Mouse (Mus musculus): Measurements from ENCODE around the gene Hltf. TPM values are rescaled to one million over a fixed set of nuclear protein-coding genes. Genes with fewer than 3 reads are reported as not detected.
A peak's percentile ranks its signal among the peaks of the same experiment; 100 is the strongest.
"Not testable (repeated sequence)": the region's sequence is repeated elsewhere in the genome, so short reads cannot be mapped to it uniquely, and the experiment has no call there.

Gene Hltf
- polyA plus RNA-seq, 1 experiment from 2014 or later: 19.0 TPM

DNA sequence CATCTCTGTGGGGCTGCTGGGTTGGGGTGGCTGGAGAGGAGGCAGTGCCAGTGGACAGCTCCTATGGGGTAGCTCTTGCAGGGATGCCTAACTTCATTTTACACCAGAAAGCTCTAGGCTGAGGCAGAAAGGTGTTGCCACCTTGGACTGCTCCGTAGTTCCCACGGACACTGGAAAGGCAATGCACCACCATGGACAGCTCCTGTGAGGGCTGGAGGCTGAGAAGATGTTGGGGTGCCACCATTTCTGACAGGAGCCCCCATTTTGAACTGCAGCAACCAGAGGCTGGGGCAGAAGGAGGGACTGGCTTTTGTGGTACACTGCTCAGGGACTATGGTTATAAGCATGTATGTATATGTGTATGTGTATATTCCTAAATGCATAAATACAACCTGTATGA lies 54.3 kb downstream of the Hltf start:
- H3K4me3 ChIP-seq: no peak overlapping the region
- ATAC-seq (replicated peaks): no peak
- WGBS: 94% methylated on average over 2 of the region's 2 CpGs
- no peaks in the 10 kb centered on the region for H3K27me3 ChIP-seq (replicated peaks)
- no peaks in the 10 kb centered on the region for H3K4me1 ChIP-seq
- H3K27ac ChIP-seq: no peak overlapping the region
- no peak overlapping the region for H3K4me2 ChIP-seq
- H3K9ac ChIP-seq: no peak overlapping the region
- peaks cover 2% of the 10 kb centered on the region; the same call in 1 of the 2 replicates for H3K36me3 ChIP-seq (replicated peaks)
- H3K9me3 ChIP-seq: no peaks in the 10 kb centered on the region

DNA sequence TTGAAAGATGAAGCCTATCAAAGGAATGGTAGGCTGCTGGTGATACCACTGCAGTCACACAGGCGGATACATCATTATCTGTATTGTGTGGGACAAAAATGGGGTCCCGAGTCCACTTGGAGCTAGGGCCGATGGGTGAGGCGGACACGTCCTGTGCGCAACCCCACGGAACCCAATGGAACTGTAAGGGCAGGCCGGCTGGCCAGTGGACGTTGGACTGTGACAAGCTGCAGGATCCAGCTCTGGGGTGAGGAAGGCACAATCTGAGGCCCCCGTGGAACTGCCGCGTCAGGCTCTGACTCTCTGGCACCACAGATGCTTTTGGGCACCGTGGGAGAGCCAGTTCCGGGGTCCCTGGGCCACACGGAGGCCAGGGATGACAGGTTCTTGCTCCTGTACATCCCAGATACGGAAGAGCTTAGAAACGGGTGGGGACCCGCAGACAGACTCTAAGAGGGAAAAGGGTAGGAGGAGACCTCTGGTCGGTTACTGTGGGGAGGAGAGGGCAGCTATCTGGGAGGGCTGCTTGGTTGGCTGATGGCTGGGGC lies 61.5 kb downstream of the Hltf start:
- H3K36me3 ChIP-seq (replicated peaks): no peaks in the 10 kb centered on the region
- H3K27ac ChIP-seq: no peak overlapping the region
- WGBS: 88% methylated on average over 19 of the region's 19 CpGs
- no peaks in the 10 kb centered on the region for H3K9me3 ChIP-seq
- H3K4me2 ChIP-seq: no peak overlapping the region
- H3K9ac ChIP-seq: no peak overlapping the region
- no peak overlapping the region for H3K4me3 ChIP-seq
- peak; percentile 24; the same call in 1 of the 2 replicates for ATAC-seq (replicated peaks)
- H3K4me1 ChIP-seq: no peaks in the 10 kb centered on the region
- H3K27me3 ChIP-seq (replicated peaks): no peaks in the 10 kb centered on the region

DNA sequence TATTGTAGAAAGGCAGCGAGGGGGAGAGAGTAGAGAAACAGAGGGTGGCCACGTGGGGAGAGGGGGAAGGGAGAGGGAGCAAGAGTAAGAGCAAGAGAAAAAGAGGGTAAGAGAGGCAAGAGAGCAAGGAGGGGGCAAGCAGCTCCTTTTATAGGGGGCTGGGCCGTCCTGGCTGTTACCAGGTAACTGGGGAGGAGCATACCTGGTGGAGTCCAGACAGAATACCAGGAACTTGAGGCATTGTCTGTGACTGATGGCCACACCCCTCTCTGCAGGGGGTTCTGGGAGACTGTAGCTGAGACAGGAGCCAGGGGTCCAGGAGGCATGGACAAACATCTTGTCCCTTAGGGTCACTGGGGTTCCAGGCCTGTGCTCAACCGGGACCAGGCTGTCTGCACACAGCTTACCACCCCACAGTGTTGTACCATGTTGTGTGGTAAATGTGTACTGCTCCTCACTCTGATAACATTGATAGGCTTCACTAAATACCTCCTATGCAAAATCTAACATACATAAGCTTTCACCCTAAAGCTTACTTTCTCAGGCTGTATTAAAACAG lies 62.2 kb downstream of the Hltf start:
- H3K9ac ChIP-seq: no peak overlapping the region
- H3K27me3 ChIP-seq (replicated peaks): no peaks in the 10 kb centered on the region
- peak; percentile 37; the same call in 1 of the 2 replicates for ATAC-seq (replicated peaks)
- no peak overlapping the region for H3K4me3 ChIP-seq
- H3K9me3 ChIP-seq: no peaks in the 10 kb centered on the region
- WGBS: 57% methylated on average over 4 of the region's 4 CpGs
- H3K4me1 ChIP-seq: no peaks in the 10 kb centered on the region
- no peaks in the 10 kb centered on the region for H3K36me3 ChIP-seq (replicated peaks)
- H3K27ac ChIP-seq: no peak overlapping the region
- no peak overlapping the region for H3K4me2 ChIP-seq

DNA sequence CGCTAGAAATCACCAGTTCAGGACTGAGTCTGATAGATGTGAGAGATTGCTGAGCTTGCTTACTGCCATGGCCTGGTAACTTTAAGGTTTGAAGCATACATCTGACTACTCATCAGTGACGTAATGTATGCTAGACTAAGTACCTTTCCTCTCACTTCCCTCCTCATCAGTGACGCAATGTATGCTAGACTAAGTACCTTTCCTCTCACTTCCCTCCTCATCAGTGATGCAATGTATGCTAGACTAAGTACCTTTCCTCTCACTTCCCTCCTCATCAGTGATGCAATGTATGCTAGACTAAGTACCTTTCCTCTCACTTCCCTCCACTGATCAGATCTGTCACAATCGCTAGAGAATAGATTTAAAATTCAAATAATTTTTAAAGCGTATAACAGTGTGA lies 64.0 kb downstream of the Hltf start:
- not testable (repeated sequence) for ATAC-seq (replicated peaks); H3K9ac ChIP-seq; H3K27ac ChIP-seq; H3K9me3 ChIP-seq; H3K27me3 ChIP-seq (replicated peaks); H3K4me2 ChIP-seq; H3K4me3 ChIP-seq; H3K36me3 ChIP-seq (replicated peaks); H3K4me1 ChIP-seq
- 91% methylated on average over 5 of the region's 5 CpGs for WGBS

DNA sequence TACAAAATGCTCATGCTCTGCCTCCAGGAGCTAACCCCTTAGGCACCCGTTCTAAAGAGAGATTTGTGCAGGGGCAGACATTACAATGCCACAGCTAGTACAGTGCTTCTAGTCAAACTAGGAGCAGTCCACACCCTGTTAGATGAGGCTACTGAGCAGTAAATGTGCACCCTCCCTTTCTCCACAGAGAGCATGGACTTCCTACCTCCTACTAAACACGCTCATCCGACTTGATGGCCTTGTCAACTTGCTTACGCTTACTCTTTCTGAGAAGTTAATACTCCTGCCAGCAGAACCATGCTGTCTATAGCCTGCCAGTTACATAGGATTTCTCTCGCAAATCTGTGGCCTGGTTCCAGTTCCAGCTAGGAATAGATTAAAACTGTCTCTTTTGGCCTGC lies 68.0 kb downstream of the Hltf start:
- H3K4me3 ChIP-seq: no peak overlapping the region
- H3K9me3 ChIP-seq: no peaks in the 10 kb centered on the region
- H3K9ac ChIP-seq: no peak overlapping the region
- ATAC-seq (replicated peaks): no peak
- H3K4me1 ChIP-seq: no peaks in the 10 kb centered on the region
- no peak overlapping the region for H3K4me2 ChIP-seq
- WGBS: 94% methylated on average over 5 of the region's 5 CpGs
- H3K27ac ChIP-seq: no peak overlapping the region
- H3K27me3 ChIP-seq (replicated peaks): no peaks in the 10 kb centered on the region
- H3K36me3 ChIP-seq (replicated peaks): no peaks in the 10 kb centered on the region

DNA sequence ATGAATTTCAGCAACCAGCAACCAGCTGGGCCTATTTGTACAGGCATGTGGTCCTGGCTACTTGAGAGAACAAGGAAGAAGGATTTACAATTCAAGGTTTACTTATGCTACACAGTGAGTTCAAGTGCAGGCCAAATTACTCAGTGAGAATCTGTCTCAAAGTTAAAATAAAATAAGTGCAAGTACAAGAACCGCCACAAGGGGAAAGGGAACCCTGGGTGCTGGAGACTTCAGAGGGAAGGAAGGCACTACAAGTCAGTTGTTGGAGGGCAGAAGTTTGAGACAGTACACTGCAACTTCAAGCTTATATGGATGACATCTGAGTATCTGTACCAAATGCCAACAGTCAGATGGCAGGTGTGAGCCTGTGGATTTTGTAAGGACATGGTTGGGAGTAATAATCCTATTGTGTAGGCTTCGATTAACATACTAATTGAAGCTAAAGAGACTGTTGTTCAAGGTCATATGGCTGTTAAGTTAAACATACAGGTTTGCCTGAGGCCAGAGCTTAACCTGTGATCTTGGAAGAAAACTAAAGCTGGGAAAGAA lies 69.5 kb downstream of the Hltf start:
- H3K4me1 ChIP-seq: no peaks in the 10 kb centered on the region
- 49% methylated on average over 2 of the region's 2 CpGs for WGBS
- no peaks in the 10 kb centered on the region for H3K9me3 ChIP-seq
- ATAC-seq (replicated peaks): no peak
- no peaks in the 10 kb centered on the region for H3K36me3 ChIP-seq (replicated peaks)
- H3K4me3 ChIP-seq: no peak overlapping the region
- H3K27me3 ChIP-seq (replicated peaks): no peaks in the 10 kb centered on the region
- no peak overlapping the region for H3K9ac ChIP-seq
- no peak overlapping the region for H3K4me2 ChIP-seq
- H3K27ac ChIP-seq: no peak overlapping the region

DNA sequence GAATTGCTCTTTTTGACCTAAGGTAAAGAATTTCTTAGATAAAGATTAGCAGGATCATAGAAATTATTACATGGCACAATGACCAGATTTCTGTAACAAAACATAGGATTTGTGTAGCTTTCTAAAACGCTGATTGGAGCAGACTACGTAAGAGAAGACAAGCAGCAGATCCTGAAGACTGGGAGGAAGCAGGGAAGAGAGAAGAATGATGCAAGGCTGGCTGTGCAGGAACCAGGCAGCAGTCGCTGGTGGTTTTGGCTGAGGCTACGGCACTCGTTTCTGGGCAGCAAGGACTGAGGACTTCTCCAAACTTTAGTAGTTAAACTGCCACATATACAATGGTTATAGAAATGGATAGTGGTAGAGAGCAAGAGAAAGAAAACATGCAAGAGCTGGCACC lies 71.9 kb downstream of the Hltf start:
- WGBS: 90% methylated on average over 5 of the region's 5 CpGs
- Histone ChIP-seq H3K27ac (no peak overlapping the region), H3K4me1 (no peaks in the 10 kb centered on the region), H3K27me3 (replicated peaks) (no peaks in the 10 kb centered on the region), H3K9ac (no peak overlapping the region), H3K36me3 (replicated peaks) (no peaks in the 10 kb centered on the region), H3K9me3 (no peaks in the 10 kb centered on the region), H3K4me2 (no peak overlapping the region), H3K4me3 (no peak overlapping the region)
- ATAC-seq (replicated peaks): no peak

DNA sequence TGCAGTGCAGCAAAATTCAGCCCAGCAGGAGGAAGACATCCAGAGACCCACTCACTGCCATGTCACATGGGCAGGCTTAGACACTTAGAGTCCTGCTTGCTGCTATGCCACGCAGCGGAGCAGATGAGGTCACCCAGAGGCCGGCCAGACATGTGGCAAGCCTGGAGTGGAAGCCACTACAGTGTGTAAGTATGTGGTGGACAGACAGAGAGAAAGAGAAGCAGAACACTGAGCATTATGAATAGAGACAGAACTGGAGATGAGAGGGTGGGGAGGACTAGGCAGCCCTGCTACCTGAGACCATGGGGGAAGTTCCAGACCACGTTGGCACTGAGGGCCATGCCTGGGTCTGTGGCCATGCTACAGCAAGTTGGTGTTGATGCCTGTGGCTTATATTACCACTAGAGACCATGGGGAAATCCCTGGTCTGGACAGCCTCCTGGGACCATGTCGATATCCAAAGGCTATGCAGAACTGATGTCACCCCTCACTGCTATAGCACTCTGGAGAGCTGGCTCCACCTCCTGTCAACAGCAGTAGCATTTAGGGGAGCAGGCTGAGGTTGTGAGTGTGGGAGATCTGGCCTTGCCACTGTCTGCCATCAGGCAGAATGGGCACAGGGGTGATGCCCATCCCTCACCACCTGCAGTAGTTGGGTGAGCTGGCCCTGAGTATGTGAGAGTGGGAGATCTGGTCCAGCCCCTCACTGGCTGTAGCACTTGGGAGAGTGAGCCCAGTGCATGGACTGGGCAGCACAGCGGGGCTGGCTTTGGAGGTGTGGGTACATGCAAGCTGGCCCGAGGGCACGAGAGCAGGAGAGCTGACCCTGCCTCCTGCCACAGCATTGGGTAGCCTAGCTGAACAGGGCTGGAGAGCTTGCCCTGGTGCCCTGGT lies 73.1 kb downstream of the Hltf start:
- Histone ChIP-seq H3K4me3 (no peak overlapping the region), H3K9ac (no peak overlapping the region), H3K4me2 (no peak overlapping the region), H3K27me3 (replicated peaks) (no peaks in the 10 kb centered on the region), H3K4me1 (no peaks in the 10 kb centered on the region), H3K36me3 (replicated peaks) (no peaks in the 10 kb centered on the region), H3K27ac (no peak overlapping the region), H3K9me3 (no peaks in the 10 kb centered on the region)
- 94% methylated on average over 8 of the region's 8 CpGs for WGBS
- ATAC-seq (replicated peaks): no peak

DNA sequence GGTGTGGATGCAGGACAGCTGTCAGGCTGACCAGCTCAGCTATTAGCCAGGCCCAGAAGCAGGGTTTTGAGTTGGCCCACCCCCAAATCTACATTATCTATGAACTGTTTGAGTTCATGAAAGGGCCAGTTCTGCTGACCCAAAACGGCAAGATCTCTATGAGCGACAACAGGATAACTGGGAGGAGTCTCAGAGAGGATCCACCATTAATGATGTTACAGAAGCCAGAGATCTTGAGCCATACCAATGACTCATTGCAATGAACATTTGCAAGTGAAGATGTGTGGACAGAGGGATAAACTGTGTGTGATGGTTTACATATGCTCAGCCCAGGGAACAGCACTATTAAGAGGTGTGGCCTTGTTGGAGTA lies 73.7 kb downstream of the Hltf start:
- no peaks in the 10 kb centered on the region for H3K36me3 ChIP-seq (replicated peaks)
- no peaks in the 10 kb centered on the region for H3K4me1 ChIP-seq
- H3K27me3 ChIP-seq (replicated peaks): no peaks in the 10 kb centered on the region
- H3K9me3 ChIP-seq: no peaks in the 10 kb centered on the region
- no peak overlapping the region for H3K4me2 ChIP-seq
- no peak overlapping the region for H3K27ac ChIP-seq
- 91% methylated on average over 2 of the region's 2 CpGs for WGBS
- H3K4me3 ChIP-seq: no peak overlapping the region
- ATAC-seq (replicated peaks): no peak
- H3K9ac ChIP-seq: no peak overlapping the region

DNA sequence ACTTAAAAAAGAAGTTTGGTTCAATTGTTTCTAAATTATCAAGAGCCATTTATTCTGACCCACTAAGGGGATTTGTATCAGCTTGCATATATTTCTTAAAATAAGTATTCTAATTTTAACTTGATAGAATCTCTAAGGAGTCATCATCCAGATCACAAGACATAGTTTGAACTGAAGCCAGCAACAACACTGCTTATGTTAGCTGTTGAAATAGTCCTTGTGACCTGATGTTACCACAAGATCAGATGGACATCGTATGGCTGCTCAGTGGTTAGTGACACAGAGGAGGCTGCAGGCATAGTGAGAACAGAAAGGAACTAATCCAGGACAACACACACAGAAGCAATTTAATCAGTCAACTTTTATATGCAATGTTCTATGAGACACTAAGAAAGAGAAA lies 75.1 kb downstream of the Hltf start:
- H3K4me3 ChIP-seq: no peak overlapping the region
- no peak for ATAC-seq (replicated peaks)
- WGBS: 88% methylated on average over 1 of the region's 1 CpGs

DNA sequence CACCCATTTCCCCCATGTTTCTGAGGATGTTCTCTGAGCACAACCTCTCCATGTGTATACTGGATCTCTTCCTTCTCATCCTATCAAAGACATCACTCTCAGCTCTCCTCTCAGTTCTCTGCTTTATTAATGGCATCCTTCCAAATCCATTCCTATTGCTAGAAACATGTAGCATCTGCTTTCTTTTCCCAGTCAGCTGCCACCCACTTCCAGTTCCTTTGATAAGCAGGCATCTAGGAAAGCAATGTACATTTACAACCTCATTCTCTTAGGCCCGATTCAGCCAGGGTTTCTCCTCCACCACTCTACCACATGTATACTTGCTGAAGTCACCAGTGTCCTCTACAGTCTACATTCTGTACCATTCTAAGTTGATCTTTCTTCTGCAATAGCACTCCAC lies 76.1 kb downstream of the Hltf start:
- H3K4me1 ChIP-seq: no peaks in the 10 kb centered on the region
- no peaks in the 10 kb centered on the region for H3K36me3 ChIP-seq (replicated peaks)
- H3K27me3 ChIP-seq (replicated peaks): no peaks in the 10 kb centered on the region
- no peak overlapping the region for H3K4me2 ChIP-seq
- no peak for ATAC-seq (replicated peaks)
- no peak overlapping the region for H3K9ac ChIP-seq
- no peak overlapping the region for H3K4me3 ChIP-seq
- 91% methylated on average over 1 of the region's 1 CpGs for WGBS
- no peaks in the 10 kb centered on the region for H3K9me3 ChIP-seq
- H3K27ac ChIP-seq: no peak overlapping the region

More for the DNA sequence above, 75.1 kb downstream of the Hltf start:
- Histone ChIP-seq H3K4me2 (no peak overlapping the region), H3K27ac (no peak overlapping the region), H3K36me3 (replicated peaks) (no peaks in the 10 kb centered on the region), H3K9ac (no peak overlapping the region), H3K9me3 (no peaks in the 10 kb centered on the region), H3K27me3 (replicated peaks) (no peaks in the 10 kb centered on the region), H3K4me1 (no peaks in the 10 kb centered on the region)

DNA sequence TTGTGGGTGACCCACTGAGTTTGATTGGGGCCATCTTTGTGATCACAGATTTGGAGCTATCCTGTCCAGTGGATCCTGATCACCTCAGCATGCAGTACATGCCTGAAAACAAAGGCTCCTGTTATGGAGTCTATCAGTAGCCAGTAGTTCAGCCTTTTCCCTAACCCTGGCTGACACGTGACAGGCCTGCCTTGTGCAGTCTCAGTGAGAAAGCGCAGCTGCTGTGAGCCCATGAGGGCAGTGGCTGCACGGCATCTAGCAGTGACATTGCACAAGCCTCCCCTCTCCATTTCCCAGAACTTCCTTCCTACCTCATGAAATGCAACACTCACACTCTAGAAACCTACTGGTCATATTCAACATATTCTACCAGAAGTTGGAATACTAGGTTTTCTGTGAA lies 76.9 kb downstream of the Hltf start:
- no peak overlapping the region for H3K27ac ChIP-seq
- no peak for ATAC-seq (replicated peaks)
- no peak overlapping the region for H3K9ac ChIP-seq
- no peaks in the 10 kb centered on the region for H3K27me3 ChIP-seq (replicated peaks)
- H3K9me3 ChIP-seq: no peaks in the 10 kb centered on the region
- H3K4me1 ChIP-seq: no peaks in the 10 kb centered on the region
- H3K36me3 ChIP-seq (replicated peaks): no peaks in the 10 kb centered on the region
- 79% methylated on average over 3 of the region's 3 CpGs for WGBS
- no peak overlapping the region for H3K4me2 ChIP-seq
- no peak overlapping the region for H3K4me3 ChIP-seq

Data from midbrain, embryonic 15.5 days (tissue).